Mouse (Mus musculus): ENCODE measurements around the gene Tspan7. TPM values are rescaled to one million over a fixed set of nuclear protein-coding genes. Genes with fewer than 3 reads are reported as not detected.

Gene Tspan7
- total RNA-seq, 2 experiments from 2014 or later, result 1,092 to 1,189 TPM

- no peak for DNase-seq (ENCODE audit: low spot score in 2 of 2)
Measured at GRCm38 (mm10) chrX:10546840-10547239, 61.9 kb downstream of the Tspan7 start.

GRCm38 (mm10) chrX:10549708-10550107, 64.8 kb downstream of the Tspan7 start:
- DNase-seq (ENCODE audit: low spot score in 2 of 2), result no peak

- DNase-seq (ENCODE audit: low spot score in 2 of 2), result no peak
Measured at GRCm38 (mm10) chrX:10556899-10557298, 71.9 kb downstream of the Tspan7 start.

- no peak for DNase-seq (ENCODE audit: low spot score in 2 of 2)
Measured at GRCm38 (mm10) chrX:10557596-10557995, 72.6 kb downstream of the Tspan7 start.

- no peak for DNase-seq (ENCODE audit: low spot score in 2 of 2)
Measured at GRCm38 (mm10) chrX:10558625-10559024, 73.7 kb downstream of the Tspan7 start.

GRCm38 (mm10) chrX:10565811-10566210, 80.9 kb downstream of the Tspan7 start:
- DNase-seq (ENCODE audit: low spot score in 2 of 2), result no peak

GRCm38 (mm10) chrX:10574523-10574922, 89.6 kb downstream of the Tspan7 start:
- DNase-seq (ENCODE audit: low spot score in 2 of 2), result peak; percentile 33 to 45

- no peak for DNase-seq (ENCODE audit: low spot score in 2 of 2)
Measured at GRCm38 (mm10) chrX:10575406-10575805, 90.4 kb downstream of the Tspan7 start.

GRCm38 (mm10) chrX:10576349-10576748, 91.4 kb downstream of the Tspan7 start:
- DNase-seq (ENCODE audit: low spot score in 2 of 2), result no peak

- DNase-seq (ENCODE audit: low spot score in 2 of 2), result peak in 1 of 2 experiments; percentile 30
Measured at GRCm38 (mm10) chrX:10577356-10577755, 92.4 kb downstream of the Tspan7 start.

GRCm38 (mm10) chrX:10582731-10583130, 97.8 kb downstream of the Tspan7 start:
- DNase-seq (ENCODE audit: low spot score in 2 of 2), result no peak

GRCm38 (mm10) chrX:10592244-10592643, 107.3 kb downstream of the Tspan7 start:
- DNase-seq (ENCODE audit: low spot score in 2 of 2), result no peak

GRCm38 (mm10) chrX:10593561-10593960, 108.6 kb downstream of the Tspan7 start:
- DNase-seq (ENCODE audit: low spot score in 2 of 2), result no peak

GRCm38 (mm10) chrX:10617119-10617518, 132.2 kb downstream of the Tspan7 start:
- DNase-seq (ENCODE audit: low spot score in 2 of 2), result peak in 1 of 2 experiments; percentile 22

- DNase-seq (ENCODE audit: low spot score in 2 of 2), result no peak
Measured at GRCm38 (mm10) chrX:10641062-10641461, 156.1 kb downstream of the Tspan7 start.

Other genes starting within 250 kb of the Tspan7 start
- gene Otc, start 232.9 kb upstream of the Tspan7 start, total RNA-seq (2021), result not detected
- gene Mid1ip1, start 229.9 kb downstream of the Tspan7 start, total RNA-seq (2021), result 100 to 1,000 TPM in 1 of 2 experiments, 10 to 100 TPM in 1; 94.9 to 104 TPM